Mouse (Mus musculus) small intestine, adult 2 months (tissue): ENCODE measurements around the gene Fezf1.

Experiments used
- CTCF ChIP-seq: fragments of 200-500 bp; IDR thresholded peaks from 2 replicates; pipeline ENCODE4 v1.5.1; 2012; ENCODE audit warnings: low read depth, mild to moderate bottlenecking, control low read depth, inconsistent platforms, low read length, moderate library complexity, mixed read lengths; ENCODE audit not compliant: insufficient replicate concordance, insufficient read length; ENCODE audit errors: extremely low read depth
- POLR2A ChIP-seq: fragments of 200-500 bp; IDR thresholded peaks from 2 replicates; pipeline ENCODE4 v1.6.1; 2012; ENCODE audit warnings: low read depth, mild to moderate bottlenecking, control low read depth, inconsistent platforms, low read length, moderate library complexity

DNA sequence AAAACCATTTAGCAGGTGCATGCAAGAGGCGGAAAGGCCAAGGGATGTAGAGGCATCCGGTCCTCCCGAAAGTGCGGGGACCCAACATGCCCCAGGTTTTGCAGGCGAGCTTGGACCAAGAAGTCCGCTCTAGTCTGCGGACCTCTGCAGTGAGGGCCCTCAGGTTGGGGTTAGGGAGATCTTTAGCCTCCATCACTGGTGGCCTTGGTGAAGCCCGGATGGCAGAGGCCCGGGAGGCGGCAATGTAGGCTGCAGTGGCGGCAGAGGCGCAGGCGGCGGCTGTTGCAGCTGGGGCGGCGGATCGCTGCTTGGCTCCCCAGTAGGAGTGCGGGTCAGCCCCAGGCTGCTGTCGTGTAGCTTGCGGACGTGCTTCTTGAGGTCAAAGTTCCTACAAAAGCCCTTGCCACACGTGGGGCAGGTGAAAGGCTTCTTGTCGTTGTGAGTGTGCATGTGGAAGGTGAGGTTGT, 2.6 kb downstream of the Fezf1 start:
- TF ChIP-seq CTCF (no peak), POLR2A (no peak)
